Mouse (Mus musculus) embryonic stem cell, embryonic (primary cell): ENCODE measurements at regions not wholly inside any gene's neighbourhood (a gene's known extent, or its start where the extent isn't known, plus 50 kb on each side); places are given as distances from the start of the nearest gene placed in this dataset.

ENCODE experiments used
- CTCF ChIA-PET, 4 experiments: fragments of 300-600 bp in 2 of 4; fragments of 350-600 bp in 2 of 4; sonication (Branson Sonifier 250); formaldehyde crosslinking; loops; one replicate each; lab custom pipeline; 2022; ENCODE audit warnings: inconsistent platforms in 2 of 4; lab: Charles Lee
- POLR2A ChIA-PET, 4 experiments: fragments of 300-600 bp in 2 of 4; fragments of 350-600 bp in 2 of 4; sonication (Branson Sonifier 250); formaldehyde crosslinking; loops; one replicate each; lab custom pipeline; 2022; ENCODE audit warnings: antibody characterized with exemption in 4 of 4, inconsistent platforms in 1 of 4; lab: Charles Lee

- CTCF ChIA-PET, result interaction anchor here in 1 of 4 experiments (0.6 kb wide), 1 partner anchor 20 kb away, joined by 5 read pairs; no protein-coding TSS in a partner anchor
- POLR2A ChIA-PET, result interaction anchor here in 1 of 4 experiments (0.7 kb wide), 1 partner anchor 24 kb away, joined by 3 read pairs; no protein-coding TSS in a partner anchor
Observed at GRCm38 (mm10) chrX:99530511-99530910, 59.4 kb upstream of the Pja1 start.

DNA sequence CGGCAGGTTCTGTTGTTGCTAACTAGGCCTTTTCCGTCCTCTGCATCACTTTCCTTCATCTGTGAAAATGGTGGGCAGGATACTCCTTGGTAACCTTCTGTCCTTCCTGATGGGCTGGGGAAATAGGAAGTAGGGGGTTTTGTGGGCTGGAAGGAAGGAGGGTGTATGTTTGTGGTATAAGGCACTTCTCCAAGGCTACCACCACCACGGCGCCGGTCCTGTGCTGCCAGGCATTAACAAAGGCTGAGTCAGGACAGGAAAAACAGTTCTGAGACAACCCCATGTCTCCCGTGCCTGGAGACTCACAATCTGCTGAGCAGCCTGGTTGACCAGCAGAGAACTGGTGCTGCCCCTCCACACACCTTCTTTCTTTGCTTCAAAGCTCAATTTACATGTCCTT, 52.2 kb upstream of the Pja1 start:
- CTCF ChIA-PET, result interaction anchor here (0.7 to 2.8 kb wide), 15 partner anchors 8 to 394 kb away, joined by 3 to 33 read pairs (median 6); partner anchors contain the start of gene Efnb1 (in 2 of the 4)
- POLR2A ChIA-PET, result interaction anchor here (0.5 to 1.8 kb wide), 10 partner anchors 34 to 391 kb away, joined by 3 to 27 read pairs (median 5); partner anchors contain the start of gene Efnb1 (in 4 of the 4)

DNA sequence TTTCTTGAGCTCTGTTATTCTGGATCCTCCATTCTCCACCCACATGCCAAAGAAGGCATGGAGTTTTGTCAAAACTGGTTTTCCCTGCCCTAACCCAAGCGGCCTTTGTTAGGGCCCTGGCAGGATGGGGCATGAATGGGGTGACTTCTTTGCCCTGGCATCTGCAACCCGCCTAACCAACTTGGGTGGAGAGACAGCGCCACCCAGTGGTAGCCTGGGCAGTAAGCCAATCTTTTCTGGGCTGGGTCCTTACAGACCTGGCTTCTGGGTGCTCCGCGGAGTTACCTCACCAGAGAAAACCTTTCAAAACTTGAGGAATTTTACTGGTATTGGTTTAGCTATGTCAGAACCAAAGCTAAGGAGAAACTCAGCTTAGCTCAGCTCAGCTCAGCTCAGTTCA, 51.8 kb upstream of the Pja1 start:
- CTCF ChIA-PET, result interaction anchor here (0.6 to 2.8 kb wide), 25 partner anchors 9 to 394 kb away, joined by 3 to 33 read pairs (median 4); partner anchors contain the start of gene Efnb1 (in 3 of the 4)
- POLR2A ChIA-PET, result interaction anchor here (0.6 to 1.8 kb wide), 20 partner anchors 12 to 390 kb away, joined by 3 to 27 read pairs (median 4); partner anchors contain the start of gene Efnb1 (in 4 of the 4)

DNA sequence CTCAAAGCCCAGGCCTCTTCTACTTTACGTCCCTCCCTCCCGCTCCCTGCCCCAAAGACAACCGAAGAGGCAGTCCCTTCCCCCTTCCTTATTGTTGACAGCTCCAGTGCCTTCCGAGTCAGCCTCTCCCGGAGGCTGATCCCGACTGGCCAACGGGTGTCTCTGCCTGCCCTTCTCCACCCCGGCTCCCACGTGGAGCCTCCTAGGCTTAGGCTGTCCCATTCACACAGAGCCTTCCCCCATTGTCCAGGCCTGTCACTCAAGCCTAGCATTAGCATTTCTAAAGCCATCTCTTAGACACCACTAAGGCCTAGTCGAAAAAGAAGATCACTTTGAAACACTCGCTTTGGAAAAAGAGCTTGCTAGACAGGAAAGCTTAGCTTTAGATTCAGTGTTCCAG, 51.2 kb upstream of the Pja1 start:
- POLR2A ChIA-PET, result interaction anchor here (0.6 to 1.8 kb wide), 19 partner anchors 12 to 390 kb away, joined by 3 to 27 read pairs (median 3); partner anchors contain the start of gene Efnb1 (in 4 of the 4)
- CTCF ChIA-PET, result interaction anchor here (0.6 to 2.8 kb wide), 25 partner anchors 9 to 393 kb away, joined by 3 to 33 read pairs (median 3); partner anchors contain the start of gene Efnb1 (in 3 of the 4)

DNA sequence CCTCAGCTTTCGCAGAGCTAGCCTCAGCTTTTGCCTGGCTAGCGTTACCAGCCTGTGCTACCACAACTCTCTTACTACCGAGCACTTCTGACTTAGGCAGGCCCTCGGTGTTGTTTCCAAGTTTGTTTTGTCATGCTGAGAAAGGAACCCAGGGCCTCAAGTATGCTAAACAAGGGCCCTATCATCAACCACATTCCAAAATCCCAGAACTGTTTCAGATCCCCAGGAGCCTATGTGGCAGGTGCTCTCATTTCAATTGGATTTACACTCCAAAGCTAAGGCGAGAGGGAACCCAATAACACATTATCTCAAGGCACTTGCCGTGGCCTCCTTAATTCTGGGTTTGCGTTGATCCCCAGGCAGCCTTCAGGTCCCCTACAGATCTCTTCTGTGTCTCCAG, 50.8 kb upstream of the Pja1 start:
- ChIA-PET POLR2A (interaction anchor here (0.6 to 1.8 kb wide), 17 partner anchors 27 to 386 kb away, joined by 3 to 27 read pairs (median 4); partner anchors contain the start of gene Efnb1 (in 4 of the 4)), CTCF (interaction anchor here (0.5 to 2.8 kb wide), 19 partner anchors 10 to 393 kb away, joined by 3 to 33 read pairs (median 4); partner anchors contain the start of gene Efnb1 (in 3 of the 4))
